ENCODE assay signal across 14 mouse cellular contexts in the genomic region with DNA sequence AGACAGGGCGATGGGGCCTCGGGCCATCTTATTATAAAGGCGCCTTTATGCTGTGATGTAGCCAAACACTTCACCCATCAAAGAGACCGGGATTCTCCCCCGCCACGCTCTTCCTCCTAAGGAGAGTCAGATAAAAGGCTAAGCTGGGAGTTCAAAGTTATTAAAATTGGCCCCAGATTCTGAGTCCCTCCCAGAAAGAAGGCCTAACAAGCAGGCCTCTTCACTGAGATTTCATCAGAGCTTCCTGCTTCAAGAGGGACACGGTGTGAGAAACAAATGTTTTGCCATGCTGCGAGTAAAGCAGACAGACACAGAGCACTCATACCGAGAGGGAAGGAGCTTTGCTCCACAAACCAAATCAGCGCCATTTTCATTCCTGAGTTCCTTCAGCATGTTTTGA. TPM values are rescaled to one million over a fixed set of nuclear protein-coding genes. Genes with fewer than 3 reads are reported as not detected.
A peak's percentile ranks its signal among the peaks of the same experiment; 100 is the strongest.
DNase-seq lines count a peak whose midpoint lies in the region; ATAC-seq lines count a peak whose summit lies in the region.
"Had no signal": no experiment of that assay in that cellular context is flagged by ENCODE, and none has a peak within 500 bp of the region (broad histone marks: within the 10 kb centered on the region; RNA-seq: fewer than 3 reads in every experiment).

No protein-coding gene starts in this region.

- DNase-seq in kidney, postnatal 36 days: no peak
- DNase-seq in ZHBTc4 (ENCODE audit: low read depth, low spot score): peak; percentile 34
- peak; percentile 13 for DNase-seq in forebrain, embryonic 14.5 days (ENCODE audit: low spot score)
- peak; percentile 36 for DNase-seq in lung, postnatal 36 days
- DNase-seq in frontal cortex, postnatal 10 days (ENCODE audit: low spot score in 2 of 2): no peak
- DNase-seq in adrenal gland, postnatal 10 days: no peak
- no peak for DNase-seq in urinary bladder, postnatal 36 days (ENCODE audit: low spot score in 2 of 2)
- DNase-seq: cerebellum, adult 2 months; heart, adult 2 months; spleen, adult 18-20 months; thymus, postnatal 4 days had no signal

- H3K36me3 ChIP-seq in kidney, embryonic 14.5 days (ENCODE audit: control insufficient read depth, insufficient read depth, low read length): no peaks in the 10 kb centered on the region
- H3K36me3 ChIP-seq in forebrain, embryonic 14.5 days (ENCODE audit: control insufficient read depth, insufficient read depth, low read length): no peaks in the 10 kb centered on the region

- 46% methylated on average over 10 of the region's 10 CpGs for WGBS in kidney, embryonic 14.5 days
- WGBS in forebrain, embryonic 14.5 days: 69% methylated on average over 10 of the region's 10 CpGs

- no peak overlapping the region; the same call in 1 of the 2 replicates for H3K4me2 ChIP-seq in kidney, embryonic 14.5 days (replicated peaks; ENCODE audit: low read depth, low read length)
- no peak overlapping the region for H3K4me2 ChIP-seq in forebrain, embryonic 14.5 days (ENCODE audit: low read length)

- peak overlapping the region; percentile 82 for H3K27ac ChIP-seq in kidney, embryonic 14.5 days (ENCODE audit: low read depth, low read length)
- no peak overlapping the region for H3K27ac ChIP-seq in forebrain, embryonic 14.5 days (ENCODE audit: low read depth, low read length)
- H3K27ac ChIP-seq: heart, adult 2 months had no signal

- no peak for ATAC-seq in kidney, embryonic 14.5 days (ENCODE audit: low FRiP score, low TSS enrichment)
- no peak for ATAC-seq in forebrain, embryonic 14.5 days

- H3K9ac ChIP-seq in kidney, embryonic 14.5 days (ENCODE audit: low read depth, low read length): peak overlapping the region; percentile 18; the same call in 1 of the 2 replicates
- no peak overlapping the region for H3K9ac ChIP-seq in forebrain, embryonic 14.5 days (ENCODE audit: low read length)

- no peaks in the 10 kb centered on the region for H3K9me3 ChIP-seq in kidney, embryonic 14.5 days (ENCODE audit: control insufficient read depth, low read length)
- H3K9me3 ChIP-seq in forebrain, embryonic 14.5 days (replicated peaks; ENCODE audit: control insufficient read depth, low read length): no peaks in the 10 kb centered on the region
- H3K9me3 ChIP-seq: G1E had no signal

- H3K27me3 ChIP-seq in kidney, embryonic 14.5 days (ENCODE audit: control insufficient read depth, insufficient read depth, low read length): no peaks in the 10 kb centered on the region
- 0 out of 2 replicates have a peak, but pooled peaks cover 3% of the 10 kb centered on the region for H3K27me3 ChIP-seq in forebrain, embryonic 14.5 days (replicated peaks; ENCODE audit: control insufficient read depth, insufficient read depth, low read length)

- peaks cover 42% of the 10 kb centered on the region for H3K4me1 ChIP-seq in kidney, embryonic 14.5 days (ENCODE audit: control insufficient read depth, insufficient read depth, low read length)
- peaks cover 7% of the 10 kb centered on the region; the same call in 1 of the 2 replicates for H3K4me1 ChIP-seq in forebrain, embryonic 14.5 days (ENCODE audit: control insufficient read depth, insufficient read depth, low read length)

- H3K4me3 ChIP-seq in kidney, embryonic 14.5 days (ENCODE audit: low read length): no peak overlapping the region
- H3K4me3 ChIP-seq in forebrain, embryonic 14.5 days (ENCODE audit: low read depth, low read length): no peak overlapping the region
- H3K4me3 ChIP-seq: erythroblast, embryonic 14.5 days; heart, adult 2 months had no signal

RNA-seq across cellular contexts. Expression of a gene that starts 26.5 kb away (rescaled TPM):
- 76.7 and 133 TPM in 2 replicates for polyA plus RNA-seq in kidney, embryonic 14.5 days (2014; fragmentation: Nextera tagmentation; extraction: Ambion mirVana)
- polyA plus RNA-seq in forebrain, embryonic 14.5 days (2014; fragmentation: Nextera tagmentation; extraction: Ambion mirVana): 64.9 and 75.8 TPM in 2 replicates
- 100 to 1,000 TPM; 117 to 134 TPM for total RNA-seq in adrenal gland, postnatal 10 days (2021)

Comparison
In these comparisons a context has a peak if more than half of its experiments do, and no peak if none do; other contexts are left out.
1. DNase-seq: peak in ZHBTc4 (single experiment), forebrain, embryonic 14.5 days (single experiment) and lung, postnatal 36 days (single experiment); none in kidney, postnatal 36 days (0 of 2), frontal cortex, postnatal 10 days (0 of 2), adrenal gland, postnatal 10 days (single experiment) and urinary bladder, postnatal 36 days (0 of 2).